Mouse (Mus musculus) cerebellum, adult 11 months (tissue): ENCODE results near the gene Tarbp2.

Experiments
- DNase-seq: peaks from one replicate; pipeline ENCODE4 v3.0.0; 2022

Gene Tarbp2

DNA sequence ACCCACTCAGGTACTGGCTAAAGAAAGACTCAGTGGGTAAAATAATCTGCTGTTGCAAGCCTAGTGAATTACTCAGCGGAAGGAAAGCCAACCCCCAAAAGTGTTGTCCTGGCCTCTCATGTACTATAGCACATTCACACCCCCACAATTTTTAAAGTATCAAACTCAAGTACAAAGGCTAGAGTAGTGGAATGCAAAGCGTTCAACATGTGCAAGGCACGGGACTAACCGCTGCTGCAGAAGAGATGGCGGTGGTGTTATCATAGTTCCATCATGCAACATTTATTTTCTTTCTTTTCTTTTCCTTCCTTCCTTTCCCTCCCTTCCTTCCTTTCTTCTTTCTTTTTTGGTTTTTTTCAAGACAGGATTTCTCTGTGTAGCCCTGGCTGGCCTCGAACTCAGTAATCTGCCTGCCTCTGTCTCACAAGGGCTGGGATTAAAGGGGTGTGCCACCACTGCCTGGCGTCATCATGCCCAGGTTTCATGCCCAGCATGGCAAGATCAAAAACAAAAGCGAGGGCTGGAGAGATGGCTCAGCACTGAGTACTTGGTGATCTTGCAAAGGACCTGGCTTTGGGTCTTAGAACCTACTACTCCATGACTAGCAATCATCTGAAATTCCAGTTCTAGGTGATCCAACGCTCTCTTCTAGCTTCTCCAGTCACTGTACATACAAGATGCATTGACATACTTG lies 12.1 kb upstream of the Tarbp2 start:
- DNase-seq = no peak

DNA sequence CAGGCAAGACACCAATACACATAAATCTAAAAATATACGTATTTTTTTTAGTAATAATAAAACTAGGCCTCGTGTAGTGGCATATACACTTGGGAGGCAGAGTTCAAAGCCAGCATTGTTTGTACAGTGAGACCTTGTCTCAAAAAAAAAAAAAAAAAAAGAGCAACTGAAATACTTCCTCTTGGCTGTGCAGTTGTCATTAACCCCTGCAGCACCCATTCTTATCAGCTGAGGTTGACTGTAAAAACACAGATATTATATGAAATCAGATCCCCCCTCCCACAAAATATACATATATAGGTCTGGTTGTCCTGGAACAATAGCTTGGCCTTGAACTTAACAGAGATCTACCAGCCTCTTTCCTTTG lies 11.5 kb upstream of the Tarbp2 start:
- no peak for DNase-seq

DNA sequence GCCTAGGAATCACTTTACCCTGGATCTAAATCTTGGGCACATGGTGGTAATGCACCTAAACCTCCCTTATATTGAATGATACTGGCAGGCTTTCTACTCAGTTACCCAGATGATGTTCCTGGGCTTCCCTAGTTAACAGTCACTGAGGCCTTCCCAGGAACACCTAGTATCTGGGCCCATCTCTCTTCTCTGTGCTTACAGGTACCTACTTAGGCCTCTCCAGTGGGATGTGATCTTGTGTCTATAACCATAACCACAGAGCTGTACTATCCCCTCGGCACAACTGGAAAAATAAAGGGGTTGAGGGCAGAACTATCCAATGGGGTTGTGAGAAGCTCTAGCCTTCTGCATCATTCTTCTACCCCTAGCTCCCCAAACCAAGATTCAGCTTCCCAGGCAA lies 11.1 kb upstream of the Tarbp2 start:
- DNase-seq = no peak

DNA sequence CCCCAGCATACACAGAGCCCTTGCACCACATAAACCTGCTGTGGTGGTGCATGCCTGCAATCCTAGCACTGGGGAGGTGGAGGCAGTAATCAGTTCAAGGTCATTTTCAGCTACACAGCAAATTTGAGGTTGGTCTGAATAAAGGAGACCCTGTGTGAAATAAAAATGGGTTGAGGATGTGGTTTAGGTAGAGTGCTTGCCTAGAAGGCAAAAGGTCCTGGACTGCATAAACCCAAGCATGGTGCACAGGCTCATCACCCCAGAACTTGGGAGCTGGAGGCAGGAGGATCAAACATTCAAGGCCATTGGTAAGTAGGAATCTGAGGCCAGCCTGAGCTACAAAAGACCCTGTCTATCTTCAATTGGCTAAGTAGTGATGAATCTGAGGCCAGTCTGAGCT lies 10.4 kb upstream of the Tarbp2 start:
- no peak for DNase-seq

DNA sequence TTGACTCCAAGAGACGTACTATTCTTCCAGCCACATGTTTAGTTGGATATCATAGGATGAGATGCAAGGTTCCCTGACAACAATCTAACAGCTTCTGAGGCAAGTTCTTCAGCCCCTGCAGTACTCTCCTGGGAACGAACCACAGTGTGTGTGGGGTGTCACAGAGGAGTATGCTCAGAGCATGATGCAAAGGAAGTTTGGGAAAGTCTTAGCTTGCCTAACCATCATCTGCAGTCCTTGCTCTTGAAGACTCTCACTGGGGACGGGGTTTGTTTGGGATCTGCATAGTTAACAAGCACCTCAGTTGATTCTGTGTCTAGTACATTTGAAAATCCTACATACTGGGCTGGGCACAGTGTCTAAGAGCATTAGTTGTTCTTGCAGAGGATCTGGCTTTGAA lies 9.7 kb upstream of the Tarbp2 start:
- DNase-seq = no peak

DNA sequence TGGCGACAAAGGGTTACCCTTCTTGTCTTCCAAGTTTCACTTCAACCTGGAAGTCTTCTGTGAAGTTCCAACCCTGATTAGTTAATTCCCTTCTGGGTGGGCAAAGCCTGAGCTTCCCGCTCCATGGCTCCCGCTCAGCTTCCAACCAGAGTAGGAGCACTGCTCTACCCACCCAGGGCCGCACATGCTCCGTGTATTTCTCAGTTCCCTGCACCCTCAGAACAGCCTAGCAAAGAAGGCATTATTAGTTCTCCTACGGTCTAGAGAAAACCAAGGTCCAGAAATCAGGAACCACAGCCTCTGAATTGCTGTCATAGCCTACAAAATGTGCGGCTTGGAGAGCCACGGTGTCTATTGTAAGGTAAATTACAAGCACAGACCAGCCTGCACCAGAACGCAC lies 7.9 kb upstream of the Tarbp2 start:
- DNase-seq = no peak

DNA sequence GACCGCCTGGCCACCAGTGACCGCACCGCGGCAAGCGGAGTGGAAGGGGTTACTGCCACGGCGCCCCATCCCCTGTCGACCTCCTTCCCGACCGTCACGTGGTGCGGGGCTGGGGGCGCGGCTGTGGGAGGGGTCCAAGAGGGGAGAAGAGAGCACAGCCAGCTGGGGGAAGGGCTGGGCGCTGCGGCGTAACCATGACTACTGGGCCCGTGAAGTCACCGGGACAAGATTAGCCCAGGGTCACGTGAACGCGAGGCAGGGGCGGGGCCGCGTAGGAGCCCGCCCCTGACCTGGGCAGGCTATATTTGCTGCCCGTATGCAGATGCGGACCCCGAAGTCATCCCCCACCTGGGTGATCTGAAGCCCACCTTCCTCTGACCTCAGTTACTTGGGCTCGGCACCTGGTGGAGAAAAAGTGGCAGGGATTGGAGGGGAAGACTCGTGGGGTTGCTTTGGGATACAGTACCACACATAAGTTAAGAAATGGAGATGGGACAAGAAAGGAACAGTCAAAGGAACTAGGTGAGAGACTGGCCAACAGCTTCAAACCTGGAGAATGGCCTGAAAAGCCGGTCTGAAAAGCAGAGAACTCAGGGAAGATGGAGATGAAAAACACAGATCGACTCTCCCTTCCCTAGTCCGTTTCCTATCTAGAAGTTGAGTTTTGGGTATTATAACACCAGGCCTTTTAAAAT lies 7.3 kb upstream of the Tarbp2 start:
- peak; percentile 74 for DNase-seq

DNA sequence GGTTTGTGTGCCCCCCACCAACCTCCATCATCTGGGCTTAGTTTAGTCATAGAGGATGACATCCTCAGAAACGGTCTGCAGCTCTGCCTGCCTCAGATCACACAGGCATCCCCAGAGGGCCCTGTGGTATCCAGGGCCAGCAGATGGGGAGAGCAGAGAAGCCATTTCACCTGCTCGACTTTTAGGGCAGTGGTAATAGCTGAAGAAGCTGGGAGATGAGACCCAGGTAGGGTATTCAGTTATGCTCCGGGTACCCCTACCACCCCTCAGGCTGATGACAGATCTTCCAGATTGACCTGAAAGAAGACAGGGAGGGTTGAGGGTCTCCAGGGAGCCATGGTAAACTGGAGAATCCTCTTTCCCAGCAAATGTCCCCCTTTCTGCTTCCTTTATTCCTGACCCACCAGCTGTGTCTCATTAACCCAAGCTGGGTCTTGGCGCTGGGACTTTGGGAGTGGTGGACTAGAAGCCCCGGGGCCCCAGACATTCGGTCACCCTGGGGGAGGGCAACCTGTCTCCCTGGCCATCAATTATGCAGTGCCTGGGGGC lies 6.6 kb upstream of the Tarbp2 start:
- DNase-seq = no peak

DNA sequence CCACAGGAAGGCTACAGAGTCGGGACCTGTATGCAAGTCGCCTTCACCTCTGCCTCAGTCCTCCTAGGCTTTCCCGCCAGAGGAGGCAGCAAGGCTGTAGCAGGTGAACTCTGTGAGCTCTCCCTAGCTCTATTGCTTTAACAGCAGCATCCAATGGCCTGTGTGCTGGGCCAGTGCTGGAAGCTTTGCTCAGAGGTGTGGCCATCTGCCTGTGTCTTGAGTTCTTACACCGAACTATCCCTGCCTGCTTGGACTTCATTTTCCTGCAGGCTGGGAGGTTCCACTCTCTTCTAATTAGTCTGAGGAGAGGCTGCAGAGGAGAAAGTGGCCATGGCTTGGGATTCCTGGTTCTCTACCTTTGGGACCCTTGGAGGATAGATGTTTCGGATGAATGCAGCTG lies 6.0 kb upstream of the Tarbp2 start:
- no peak for DNase-seq

DNA sequence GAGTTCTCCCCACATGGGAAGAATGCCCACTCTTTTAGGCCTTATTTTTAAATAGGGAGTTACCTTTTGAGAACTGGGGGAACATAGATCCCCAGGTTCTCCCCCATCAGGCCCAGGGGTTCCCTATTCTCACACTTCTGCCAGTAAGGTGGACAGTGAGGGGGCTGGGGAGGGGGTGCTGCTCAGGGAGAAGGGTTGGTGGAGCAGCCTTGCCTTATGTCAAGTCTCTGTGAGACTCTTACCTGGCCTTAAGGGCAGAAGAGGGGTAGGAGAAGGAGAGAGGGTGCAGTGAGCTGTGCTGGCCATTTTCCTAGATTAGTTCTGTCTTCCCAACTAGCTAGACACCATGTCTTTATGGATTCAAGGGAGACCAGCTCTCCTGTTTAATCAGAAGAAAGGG lies 5.5 kb upstream of the Tarbp2 start:
- no peak for DNase-seq

DNA sequence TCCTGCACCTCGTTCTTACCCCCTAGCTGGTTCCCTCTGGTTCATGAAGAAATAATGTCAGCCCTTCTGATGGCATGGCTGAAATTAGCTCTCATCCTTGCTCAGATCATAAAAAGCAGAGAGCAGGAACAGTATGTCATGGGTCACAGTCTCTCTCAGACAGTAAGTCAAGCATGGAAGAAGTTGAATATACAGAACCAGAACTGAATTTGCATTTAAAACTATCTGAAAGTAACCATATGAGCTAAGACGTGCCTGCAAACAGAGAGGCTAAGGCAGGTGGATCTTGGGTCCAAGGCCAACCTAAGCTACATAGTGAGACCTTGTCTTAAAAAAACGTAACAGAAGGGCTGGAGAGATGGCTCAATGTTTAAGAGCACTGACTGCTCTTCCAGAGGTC lies 5.0 kb upstream of the Tarbp2 start:
- no peak for DNase-seq

DNA sequence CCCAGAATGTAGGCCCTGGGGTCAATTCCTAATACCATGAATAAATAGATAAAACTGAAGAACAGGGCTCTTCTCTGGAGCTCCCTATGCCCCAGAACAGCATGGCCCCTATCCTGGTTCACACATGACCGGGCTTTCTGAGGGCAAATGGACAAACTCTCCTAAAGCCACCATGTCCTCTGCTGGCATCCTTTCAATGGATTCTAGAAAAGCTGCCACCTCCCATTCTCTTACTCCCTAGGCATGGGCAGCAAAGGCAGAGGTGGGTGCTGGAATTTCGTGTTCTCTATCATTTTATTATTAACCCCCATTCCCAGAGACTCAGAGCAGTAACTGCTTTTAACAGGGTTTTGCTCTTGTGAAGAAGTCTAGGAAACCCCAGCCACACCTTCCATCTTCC lies 2.7 kb upstream of the Tarbp2 start:
- DNase-seq = no peak

DNA sequence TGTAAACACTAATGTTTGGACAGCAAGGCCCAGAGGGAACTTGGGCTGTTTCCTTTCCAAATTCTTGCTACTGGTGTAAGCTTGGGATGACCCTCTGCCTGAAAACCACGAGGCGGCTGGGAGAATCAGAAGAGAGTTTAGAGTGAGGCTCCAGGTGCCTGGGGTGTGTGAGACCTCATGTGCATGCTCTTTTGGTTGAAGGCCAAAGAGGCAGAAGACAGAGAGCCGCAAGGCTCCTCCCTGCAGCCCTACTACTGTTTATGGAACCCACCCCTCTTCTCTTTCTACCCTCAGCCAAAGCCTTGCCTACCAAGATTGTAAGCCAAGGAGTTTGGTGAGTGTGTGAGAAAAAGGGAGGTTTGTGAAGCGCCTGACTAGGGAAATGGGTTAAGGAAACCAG lies 2.2 kb upstream of the Tarbp2 start:
- no peak for DNase-seq

DNA sequence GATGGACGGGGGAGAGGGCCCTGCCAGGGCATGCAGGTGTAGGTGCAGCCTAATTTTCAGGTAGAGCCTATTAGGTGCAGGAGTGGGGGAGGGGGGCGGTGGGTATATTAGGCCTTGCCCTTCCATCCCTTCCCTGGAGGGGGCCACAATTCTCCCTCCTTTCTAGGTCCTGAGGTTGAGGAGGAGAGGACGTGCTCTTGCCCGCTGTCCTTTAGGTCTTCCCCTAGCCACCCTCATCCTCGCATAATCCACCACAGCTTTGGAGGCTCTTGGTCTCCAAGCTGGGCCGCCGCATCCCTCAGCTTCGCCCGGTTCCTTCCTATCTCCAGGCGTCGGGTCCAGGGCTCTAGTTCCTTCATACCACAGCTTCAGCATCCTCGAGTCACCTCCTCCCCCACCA lies 1.7 kb upstream of the Tarbp2 start:
- DNase-seq = peak; percentile 67

DNA sequence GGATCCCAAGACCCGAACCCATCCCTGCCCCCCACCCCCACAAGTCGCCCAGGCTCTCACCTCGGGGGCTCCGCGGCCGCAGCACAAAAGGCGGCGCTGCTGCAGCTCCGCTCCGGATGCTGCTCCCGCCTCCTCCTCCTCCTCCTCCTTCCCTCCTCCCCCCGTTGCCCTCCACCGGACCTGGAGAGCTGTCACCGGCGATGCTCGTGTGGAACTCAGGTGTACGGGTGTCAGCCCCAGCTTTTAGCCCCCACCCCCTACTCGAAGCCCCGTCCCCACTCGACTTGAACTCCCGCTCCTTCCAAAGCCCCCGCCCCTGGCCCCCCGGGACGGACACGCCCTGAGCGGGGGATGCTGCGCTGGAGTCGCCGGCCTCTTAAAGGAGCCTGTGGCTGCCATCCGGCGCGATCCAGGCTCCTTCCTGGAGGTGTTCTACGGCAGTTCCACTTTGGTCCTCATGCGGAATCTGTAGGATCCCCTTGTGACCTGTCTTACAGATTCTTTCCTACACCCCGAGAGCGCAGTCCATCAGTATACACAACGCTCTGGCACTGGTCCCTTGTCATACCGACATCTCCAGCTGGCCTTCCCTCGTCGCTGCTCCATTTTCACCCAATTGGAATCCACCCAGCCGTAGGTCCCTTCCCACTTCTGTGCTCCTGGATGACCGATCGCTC lies 1.1 kb upstream of the Tarbp2 start, which contains the start of gene Map3k12:
Gene Map3k12 (minus strand): TSS at position 337 of the 677 bp plus-strand sequence.
- peak; percentile 81 for DNase-seq

DNA sequence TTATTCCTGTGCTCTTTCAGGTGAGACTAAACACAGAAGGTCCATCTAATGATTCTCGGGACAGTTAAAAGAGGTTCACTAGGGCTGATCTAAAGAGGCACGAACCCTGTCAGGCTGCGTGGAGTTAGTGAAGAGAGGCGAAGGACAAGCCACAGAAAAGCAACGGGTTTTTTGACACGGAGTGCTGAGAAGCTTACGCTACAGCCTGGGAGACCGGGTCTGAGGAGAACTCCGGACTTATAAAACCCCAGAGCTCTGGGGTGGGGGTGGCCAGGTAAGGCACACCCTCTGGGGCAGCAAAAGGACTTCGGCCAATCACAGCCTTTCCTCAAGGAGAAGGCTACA lies 389 bp upstream of the Tarbp2 start:
- DNase-seq = no peak

DNA sequence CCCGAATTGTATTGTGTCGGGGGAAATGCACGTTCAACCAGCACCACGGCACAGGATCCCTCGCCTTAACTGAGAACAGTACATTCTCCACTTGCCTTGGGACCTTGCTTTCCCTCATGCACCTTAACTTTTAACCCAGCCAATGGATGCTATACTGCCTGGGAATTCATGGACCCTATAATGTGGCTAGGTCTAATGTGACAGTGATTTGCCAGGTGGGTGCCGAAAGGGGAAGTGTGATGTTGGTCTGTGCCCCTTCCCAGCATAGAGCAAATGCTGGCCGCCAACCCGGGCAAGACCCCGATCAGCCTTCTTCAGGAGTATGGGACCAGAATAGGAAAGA lies 838 bp downstream of the Tarbp2 start:
- DNase-seq = no peak

DNA sequence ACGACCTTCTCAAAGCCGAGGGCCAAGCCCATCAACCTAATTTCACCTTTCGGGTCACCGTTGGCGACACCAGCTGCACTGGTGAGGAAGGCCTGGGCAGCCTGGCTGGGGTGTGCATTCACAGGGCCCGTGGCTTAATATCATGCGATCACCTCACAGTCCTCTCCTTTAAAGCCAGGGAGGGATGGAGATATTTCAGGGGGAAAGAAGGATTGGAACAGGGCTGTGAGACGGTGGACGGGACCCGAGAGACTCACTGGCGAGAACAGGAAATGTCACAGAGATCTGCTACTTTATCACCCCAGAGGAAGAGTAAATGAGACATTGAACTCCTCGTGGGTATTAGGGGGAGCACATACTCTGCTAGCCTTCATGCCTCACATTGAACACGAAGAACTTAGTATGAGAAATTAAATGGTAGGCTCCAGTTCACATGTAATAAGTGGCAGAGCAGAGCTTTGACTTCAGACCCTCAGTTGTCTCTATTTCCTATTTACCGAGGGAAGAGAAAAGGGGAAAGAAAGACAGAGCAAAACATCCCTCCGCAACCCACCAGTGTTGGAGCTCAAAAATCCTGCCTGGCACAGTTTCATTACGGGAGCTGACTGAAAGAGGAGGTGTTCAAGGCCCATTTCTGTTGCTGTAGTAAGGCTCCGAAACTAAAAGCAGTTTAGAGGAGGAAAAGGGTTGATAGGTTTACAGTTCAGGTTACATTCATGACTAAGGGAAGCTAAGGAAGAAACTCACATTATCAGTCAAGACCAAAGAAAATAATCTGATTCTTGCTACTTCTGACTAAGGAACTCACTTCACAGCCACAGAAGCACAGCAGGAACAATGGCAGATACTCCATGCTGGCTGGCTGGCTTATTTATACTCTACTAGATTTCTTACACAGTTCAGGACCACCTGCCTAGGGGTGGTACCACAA lies 1.5 kb downstream of the Tarbp2 start:
- no peak for DNase-seq

DNA sequence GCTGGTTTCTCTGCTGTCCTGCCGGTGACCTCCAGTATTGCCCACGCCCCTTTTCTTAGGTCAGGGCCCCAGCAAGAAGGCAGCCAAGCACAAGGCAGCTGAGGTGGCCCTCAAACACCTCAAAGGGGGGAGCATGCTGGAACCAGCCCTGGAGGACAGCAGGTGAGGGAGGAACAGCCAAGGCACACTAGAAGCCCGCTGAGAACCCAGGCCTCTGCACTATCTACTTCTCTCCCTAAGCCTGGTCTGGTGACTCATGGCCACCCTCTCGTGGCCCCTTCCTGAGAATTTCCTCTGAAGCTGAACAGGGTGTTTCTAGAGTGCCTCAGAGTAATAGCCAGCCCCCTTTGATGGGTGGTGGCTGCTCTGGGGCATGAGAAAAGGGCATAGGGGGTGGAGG lies 2.4 kb downstream of the Tarbp2 start:
- DNase-seq = no peak

DNA sequence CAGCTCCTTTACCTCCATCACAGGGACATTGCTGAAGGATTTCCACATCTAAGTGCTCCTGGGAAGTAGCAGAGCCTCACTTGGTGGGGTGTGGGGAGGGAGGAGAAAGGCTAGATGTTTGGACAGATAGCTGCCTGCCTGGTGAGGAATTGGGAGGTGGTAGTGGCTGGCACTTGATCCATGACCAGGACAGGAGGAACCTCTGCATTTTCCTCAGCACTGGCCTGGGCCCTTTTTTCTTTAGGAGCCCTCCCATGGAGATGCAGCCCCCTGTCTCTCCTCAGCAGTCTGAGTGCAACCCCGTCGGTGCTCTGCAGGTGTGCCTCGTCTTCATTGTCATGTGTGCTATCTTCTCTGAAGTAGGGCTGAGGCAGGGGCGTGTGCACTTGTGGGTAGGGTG lies 3.5 kb downstream of the Tarbp2 start:
- DNase-seq = no peak

DNA sequence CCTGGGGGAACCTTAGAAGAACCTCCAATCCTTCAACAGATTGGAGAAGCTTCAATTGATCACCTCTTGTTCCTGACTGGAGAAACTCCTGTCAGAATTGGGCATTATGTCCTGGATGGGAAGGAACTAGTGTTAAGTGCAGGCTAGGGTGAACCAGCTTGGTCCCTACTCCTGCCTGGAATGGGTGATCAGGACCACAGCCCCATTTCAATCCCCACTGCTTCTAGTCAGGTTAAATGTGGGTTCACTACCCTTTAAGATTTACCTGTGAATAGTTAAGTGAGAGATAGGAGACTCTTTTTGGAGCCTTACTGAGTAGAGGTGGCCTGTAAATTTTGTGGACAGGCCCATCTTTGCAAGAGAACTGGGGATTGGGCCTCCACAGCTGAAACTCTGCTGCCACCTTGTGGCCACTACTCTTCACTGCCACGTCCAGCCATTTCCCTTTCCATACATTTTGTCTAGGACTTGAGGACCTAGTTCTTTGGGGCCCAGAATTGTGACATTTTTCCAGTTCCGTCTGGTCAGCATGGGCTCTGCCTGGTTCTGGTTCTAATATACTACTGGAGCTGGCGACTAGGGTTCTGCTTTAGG lies 7.0 kb downstream of the Tarbp2 start, which contains the start of gene Npff:
Gene Npff (minus strand): TSS at position 51 of the 594 bp plus-strand sequence.
- DNase-seq = peak; percentile 83
